Mouse (Mus musculus): ENCODE data around the gene Qars.

- no peak for TF ChIP-seq CTCF (IDR thresholded peaks at IDR 0.05; ENCODE audit: control insufficient read depth, insufficient read depth, insufficient replicate concordance, low read depth, low read length)
- no peak; the same call in 1 of the 2 replicates for TF ChIP-seq POLR2A (IDR thresholded peaks at IDR 0.05; ENCODE audit: control insufficient read depth, low read depth, low read length)
Measured at GRCm38 (mm10) chr9:108491286-108491580, 16.3 kb upstream of the Qars start.
